Mouse (Mus musculus) embryo, embryonic 10 days (tissue): Measurements from ENCODE around the gene Prrx1.
A peak's percentile ranks its signal among the peaks of the same experiment; 100 is the strongest.

Source experiments
- DNase-seq: peaks from one replicate; pipeline ENCODE4 v3.0.0-alpha.2; 2015; ENCODE audit warnings: low spot score

The Prrx1 gene

DNA sequence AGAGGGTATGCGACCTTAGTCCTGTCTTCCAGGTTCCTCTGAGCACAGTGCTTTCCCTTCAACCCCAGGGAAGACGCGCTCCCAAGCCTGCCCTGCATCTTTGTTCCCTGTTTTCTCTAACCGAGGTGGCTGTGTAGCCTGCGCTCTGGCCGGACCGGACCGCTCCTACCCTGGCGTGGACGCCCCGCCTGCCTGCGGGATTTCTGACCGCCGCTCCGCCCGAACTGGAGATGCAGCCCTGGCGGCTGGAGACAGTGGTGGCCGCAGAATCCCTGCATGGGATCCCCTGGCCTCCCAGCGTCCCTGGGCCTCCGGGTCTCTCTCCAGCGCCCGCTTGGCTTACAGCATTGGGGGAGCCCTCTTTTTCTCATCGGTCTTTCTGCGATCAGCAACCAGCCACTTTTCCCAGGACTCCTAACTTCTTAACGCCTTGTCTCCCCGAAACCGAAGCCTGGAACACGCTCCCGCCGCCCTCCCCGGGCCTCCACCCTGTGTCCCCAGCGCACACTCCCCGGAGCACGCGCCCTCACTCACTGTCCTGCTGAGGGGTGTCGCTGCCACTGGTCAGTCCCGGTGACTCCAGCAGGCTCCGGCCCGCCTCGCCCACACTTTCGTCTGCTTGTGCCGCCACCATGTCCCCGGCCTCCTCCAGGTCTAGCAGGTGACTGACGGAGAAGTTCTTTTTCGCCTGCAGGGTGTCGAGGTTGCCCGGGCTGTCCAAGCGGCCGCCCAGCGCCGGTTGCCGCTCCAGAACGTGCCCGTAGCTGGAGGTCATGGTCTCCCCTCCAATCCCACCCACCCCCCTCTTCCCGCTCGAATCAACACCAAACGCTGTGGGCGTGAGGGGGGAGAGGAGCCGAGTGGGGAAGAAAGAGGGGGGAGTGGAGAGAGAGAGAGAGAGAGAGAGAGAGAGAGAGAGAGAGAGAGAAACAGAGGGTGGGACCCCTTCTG lies 1.4 kb downstream of the Prrx1 start:
- DNase-seq = peak; percentile 65

DNA sequence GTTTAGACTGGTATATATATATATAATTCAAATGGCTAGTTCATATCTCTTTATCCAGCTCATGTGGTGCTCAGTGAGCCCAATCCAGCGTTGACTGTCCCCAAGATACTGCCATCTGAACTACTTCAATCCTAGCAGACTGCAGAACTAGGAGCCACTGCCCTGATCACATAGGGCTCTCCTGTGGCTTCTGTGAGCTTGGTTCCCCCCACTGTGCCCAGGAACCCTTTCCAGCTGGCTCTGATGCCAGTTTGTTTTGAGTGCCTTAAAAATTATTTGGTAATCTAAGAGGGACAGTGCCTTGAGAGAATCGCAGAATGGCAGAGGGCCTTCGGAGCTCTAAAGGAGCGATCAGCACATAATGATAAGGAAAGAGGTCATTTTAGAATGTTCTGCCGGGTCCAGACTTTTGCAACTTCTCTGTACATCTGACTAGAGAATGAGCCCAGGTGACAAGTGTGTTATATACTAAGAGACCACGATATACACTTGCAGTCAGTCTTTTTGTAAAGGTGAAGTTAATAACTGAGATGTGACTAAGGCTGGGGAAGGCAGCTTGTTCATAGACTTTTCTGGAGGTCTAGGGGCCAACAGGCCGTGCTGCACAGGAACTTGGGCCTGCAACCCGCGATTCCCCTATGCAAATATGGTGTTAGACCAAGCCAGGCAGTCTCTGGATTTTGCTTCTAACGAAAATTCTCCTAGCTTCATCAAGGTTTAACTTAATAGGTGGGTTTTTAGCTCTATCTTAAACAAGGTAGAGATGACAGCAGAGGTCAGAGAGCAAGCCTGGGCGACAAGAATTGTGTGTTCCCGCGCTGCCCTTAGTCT lies 2.3 kb downstream of the Prrx1 start:
- DNase-seq = peak; percentile 25

DNA sequence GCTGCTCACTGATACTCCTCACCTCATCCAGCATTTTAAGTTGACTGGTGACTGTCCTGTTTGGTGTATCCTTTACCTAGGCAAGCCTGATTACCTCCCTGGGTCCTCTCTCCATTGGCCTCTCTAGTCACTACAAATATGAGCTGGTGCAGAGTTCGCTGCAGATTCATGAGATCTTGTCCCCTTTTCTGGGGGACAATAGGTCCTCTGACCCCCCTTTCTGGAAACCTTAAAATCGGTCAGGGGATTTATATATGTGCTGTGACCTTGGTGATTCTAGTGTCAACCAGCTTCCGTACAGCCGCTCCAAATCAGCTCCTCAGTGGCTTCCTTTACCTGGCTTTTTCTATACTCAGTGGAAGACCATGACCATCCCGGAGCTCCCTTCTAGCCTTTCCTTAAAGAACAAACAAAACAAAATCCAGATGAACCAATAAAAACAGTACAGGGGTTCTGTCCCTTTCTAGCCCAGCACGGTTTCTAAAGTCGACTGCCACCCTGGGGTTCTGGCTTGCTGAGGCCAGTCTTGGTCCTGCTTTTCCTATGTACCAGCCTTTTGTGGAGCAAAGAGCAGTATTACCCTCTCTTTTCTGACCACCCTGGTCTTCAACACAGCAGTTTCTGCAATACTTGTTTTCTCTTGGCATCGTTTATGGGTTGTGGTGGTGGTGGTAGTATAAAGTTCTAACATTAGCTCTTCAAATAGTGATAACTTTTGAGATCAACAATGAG lies 3.3 kb downstream of the Prrx1 start:
- DNase-seq = no peak

DNA sequence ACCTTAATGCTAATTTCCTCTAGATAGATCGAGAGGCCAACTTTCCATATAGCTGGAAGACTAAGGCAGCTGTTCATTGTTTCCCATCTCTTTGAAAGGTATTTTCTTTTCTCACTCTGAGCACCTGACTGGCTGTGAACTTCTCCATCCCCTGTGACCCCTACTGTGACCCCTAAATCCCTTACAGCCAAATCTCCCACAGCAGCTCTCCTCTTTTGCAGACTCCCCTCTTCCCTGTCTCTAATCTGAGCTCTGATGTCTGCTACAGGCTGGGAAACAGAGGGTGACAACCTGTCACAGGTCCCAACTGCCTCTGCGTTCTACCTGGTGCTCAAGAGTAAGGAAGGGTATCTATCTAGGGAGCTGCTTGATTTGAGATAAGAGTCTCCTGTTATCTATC lies 4.0 kb downstream of the Prrx1 start:
- peak; percentile 31 for DNase-seq

DNA sequence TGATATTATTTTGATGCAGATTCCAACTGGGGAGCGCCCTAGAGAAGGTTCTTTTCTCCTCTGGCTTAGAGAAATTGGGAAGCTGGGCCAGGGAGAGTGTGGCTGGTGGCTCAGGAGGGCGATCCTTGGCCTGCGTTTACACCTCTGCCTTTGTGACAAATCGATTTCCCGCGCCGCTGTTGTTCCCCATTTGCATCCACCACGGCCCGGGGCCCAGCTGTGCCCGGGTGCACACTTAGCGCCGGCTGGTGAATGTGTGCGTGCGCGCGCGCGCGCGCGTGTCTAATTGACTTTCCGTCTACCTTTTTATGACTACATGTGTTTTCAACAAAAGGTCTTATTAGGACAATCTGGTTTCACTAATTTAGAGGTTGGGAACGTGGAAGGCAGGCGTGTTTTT lies 4.9 kb downstream of the Prrx1 start:
- peak; percentile 69 for DNase-seq

DNA sequence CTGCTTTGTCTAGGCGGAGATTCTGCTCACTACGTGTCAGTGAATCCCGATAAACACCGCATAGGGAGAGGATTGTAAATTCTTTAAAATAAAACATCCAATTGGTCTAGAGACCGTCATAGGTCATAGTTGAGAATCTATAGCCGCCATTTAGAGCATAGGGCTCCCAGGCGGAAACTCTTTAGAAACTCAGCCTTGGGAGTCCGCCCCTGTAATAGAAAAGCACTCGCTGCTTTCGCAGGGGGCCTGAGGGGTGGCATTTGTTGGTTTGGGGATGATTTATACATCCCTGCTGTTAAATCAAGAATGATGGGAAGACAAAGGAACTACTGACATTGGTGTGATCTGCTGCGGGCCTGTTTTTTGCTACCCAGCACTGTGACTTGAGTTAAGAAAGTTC lies 5.8 kb downstream of the Prrx1 start:
- DNase-seq = peak; percentile 24

DNA sequence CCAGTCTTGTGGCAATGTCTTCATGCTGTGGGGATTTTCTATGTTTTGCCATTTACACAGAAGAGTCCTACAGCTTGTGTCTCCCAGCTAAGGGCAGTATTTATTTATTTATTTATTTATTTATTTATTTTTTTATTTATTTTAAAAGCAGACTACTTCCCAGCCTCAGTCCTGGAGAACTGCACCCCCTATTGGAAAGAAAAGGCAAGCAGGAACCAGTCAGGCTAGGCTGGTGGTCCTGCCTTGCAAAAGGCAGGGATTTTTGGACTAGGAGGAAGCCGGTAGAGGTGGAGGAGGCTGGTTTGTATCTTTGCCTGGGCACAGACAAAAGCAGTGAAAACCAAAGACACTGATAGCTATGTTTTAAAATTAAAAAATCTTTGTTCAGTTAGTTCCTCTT lies 7.6 kb downstream of the Prrx1 start:
- DNase-seq = peak; percentile 37

DNA sequence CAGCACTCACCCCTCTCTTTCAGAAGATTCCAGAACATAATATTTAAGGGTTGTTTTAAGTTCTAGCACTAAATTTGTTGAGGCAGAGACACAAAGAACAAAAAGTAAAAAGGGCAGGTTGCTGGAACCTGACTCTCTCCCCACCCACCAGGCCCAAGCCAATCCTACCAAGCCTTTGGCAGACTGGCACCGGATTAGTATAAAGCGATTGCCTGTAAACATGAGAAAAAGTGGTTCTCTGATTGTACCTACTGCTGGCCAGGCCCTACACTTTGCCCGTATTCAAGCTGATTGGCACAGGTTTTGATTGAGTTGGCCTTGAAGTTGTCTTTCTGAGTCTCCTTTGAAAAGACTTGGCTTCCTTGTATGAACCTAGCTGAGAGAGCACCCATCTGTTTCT lies 8.7 kb downstream of the Prrx1 start:
- no peak for DNase-seq

DNA sequence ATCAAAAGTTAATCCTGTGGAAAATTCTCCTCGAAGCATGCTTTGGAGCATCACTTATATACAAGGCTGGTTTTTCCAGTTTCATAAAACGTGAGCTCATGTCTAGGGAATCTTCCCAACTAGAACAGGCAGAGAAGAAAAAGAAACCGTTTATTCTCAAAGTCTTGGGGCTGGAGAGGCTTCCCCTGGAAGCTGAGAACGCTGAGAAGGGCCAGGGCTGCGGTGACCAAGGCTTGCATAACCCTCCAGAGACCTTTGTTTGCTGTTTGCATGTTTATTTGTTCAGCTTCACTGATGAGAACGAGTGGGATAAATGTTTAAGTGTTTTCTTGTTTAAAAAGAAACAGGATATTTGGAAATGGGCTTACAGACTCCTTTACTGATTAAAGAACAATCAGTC lies 11.2 kb downstream of the Prrx1 start:
- no peak for DNase-seq

DNA sequence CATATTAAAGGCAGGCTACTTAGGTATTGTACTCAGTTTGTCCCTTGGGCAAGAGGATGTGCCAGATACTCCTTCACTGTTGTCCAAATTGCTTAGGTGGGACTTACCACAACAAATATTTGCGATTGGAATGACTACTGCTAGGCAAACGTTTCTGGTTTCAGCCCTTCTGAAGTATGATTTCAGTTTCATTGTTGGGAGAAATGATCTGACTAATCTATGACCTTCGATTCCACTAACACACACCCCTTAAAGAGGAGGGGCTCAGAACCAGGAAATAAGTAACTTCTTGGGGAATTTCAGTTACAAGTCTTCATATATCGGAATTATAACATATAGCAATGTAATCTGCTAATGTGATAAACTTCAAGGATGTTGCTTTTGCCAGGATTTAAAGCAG lies 20.4 kb downstream of the Prrx1 start:
- DNase-seq = no peak

DNA sequence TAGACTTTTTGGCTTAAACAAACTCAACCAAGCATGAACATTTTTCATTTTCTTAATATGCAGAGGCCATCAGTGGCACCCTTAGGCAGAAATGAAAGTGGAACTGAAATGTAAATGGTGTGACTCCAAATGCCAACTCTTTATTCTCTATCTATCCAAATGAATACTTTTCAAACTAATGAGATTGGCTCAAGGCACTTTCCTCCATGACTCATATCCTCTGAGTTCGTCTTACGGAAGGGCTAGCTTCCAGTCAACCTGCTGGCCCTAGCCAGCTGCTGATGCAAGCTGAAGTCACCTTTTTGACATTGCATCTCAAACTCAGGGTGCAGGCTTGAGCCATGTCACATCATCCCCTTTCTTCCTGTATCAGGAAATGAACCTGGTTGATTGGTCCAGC lies 21.6 kb downstream of the Prrx1 start:
- no peak for DNase-seq

DNA sequence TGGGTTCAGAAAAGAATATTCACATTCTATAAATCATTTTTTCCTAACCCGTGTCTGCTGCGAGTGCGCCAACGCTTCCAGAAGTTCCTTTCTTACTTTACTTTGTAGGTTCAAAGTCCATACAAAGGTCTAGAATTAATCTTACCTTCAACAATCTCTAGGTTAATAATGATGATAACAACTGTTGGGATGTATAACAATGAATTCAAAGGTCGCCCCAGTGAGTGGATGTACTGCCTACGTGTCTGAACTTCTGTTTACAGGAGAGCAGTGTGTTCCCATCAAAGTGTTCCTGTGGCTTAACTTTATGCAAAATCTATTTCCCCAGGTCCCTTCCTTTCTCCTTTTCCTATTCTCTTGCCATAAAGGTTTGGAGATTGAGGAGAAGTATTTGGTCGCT lies 24.4 kb downstream of the Prrx1 start:
- no peak for DNase-seq

DNA sequence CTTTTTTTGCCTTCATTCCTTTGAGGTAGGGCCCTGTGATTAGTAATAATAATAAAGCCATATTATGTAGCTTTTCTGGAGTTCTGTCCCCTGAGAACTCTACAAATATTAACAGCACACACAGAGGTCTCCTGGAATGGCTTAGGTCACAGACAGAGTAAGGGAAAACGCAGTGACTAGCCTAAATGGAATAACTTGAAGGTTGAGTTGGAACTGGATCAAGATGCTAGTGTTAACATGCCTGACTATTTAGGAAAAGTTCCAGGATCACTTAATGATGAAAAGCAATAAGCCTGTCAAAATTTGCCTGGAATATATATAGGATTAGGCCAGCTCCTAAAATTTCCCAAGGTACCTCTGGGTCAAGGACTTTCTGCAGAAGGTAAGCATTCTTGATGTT lies 28.0 kb downstream of the Prrx1 start:
- no peak for DNase-seq

DNA sequence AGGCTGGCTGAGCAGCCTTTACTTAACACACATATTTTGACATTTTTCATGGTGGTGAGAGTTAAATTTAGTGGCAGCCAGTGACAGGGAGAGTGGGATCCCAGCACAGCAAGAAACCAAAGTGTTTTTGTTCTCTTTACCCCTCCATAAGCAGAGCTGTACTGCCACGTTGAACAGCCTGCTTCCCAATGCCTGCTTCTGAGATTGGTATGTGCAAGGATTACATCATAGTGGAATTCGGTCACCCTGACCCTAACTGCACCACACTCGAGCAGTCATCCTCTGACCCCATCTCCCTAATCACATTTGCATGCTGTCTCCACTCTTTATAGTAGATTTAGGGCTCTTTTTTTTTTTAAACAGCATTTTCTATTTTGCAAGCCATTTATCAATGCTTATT lies 28.4 kb downstream of the Prrx1 start:
- DNase-seq = peak; percentile 45

DNA sequence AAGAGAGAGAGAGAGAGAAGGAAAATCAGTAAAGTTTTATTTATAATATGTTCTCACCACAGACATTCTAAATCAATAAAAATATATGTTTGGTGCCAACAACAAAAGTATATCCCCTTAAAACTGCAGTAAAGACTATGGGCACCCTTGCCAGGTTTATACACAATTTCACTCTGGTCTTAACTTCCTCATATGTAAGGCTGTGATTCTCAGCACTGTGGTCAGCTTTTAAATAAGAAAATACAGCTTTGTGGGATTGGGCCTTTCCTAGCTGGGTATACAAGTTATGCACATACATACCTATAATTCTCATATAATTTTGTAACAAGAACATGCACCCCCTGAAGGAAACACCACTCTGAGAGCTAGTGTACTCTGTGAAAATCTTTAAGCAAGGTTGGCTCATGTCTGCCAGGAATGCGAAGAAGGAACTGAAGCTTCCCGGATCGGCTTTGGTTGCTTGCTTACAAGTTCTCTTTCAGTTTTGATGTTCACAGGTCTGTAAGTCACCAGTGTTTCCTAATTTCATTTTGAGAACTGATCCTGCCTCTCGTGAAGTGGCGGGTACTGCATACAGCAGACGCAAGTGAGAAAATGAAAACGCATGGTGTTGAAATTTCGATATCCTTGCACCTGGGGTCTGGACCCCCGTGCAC lies 29.4 kb downstream of the Prrx1 start:
- no peak for DNase-seq

DNA sequence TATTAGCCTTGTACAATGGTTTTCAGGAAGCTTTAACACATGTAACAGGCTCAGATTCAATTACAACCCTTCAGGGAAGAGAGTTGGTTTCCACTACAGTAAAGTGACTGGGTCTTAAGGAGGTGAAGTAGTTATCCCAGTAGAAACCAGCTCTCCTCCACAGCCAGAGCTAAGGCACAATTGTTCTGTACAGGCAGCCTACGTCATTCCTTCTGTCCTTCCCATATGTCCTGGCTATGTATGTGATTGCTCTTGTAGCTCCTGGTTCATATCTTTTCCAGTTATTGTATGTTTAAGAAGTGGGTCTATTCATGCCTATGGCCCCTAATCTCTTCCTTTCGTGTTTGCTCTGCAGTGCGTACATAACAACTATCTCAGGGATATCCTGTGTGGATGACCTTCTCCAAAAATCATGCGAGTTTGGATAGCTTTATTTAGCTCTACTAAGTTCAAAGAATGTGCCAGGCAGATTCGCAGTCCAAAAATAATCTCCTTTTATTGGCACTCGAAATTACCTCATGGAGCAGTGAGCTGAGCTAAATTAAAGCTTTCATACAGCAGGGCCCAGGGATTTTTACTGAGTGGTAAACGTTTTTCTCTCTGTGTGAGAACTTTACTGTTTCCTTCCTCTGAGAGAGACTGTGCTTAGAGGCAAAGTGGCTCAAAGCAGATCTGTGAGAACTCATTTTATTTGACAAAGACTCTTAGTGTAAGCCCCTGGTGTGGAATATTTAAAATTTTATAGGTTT lies 31.9 kb downstream of the Prrx1 start:
- DNase-seq = no peak

DNA sequence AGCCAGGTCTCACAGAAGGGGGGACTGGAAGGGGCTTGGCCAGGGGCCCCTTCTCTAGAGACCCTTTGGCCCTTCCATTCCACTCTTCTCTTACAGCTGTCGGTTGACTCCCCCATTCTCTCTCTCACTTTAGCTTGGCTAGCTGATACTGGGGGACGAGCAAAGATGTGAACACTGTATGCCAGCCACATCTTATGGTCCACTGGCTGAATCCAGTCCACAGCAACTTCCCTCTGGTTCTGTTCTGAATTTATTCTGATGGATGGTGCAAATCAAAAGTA lies 32.7 kb downstream of the Prrx1 start:
- no peak for DNase-seq

DNA sequence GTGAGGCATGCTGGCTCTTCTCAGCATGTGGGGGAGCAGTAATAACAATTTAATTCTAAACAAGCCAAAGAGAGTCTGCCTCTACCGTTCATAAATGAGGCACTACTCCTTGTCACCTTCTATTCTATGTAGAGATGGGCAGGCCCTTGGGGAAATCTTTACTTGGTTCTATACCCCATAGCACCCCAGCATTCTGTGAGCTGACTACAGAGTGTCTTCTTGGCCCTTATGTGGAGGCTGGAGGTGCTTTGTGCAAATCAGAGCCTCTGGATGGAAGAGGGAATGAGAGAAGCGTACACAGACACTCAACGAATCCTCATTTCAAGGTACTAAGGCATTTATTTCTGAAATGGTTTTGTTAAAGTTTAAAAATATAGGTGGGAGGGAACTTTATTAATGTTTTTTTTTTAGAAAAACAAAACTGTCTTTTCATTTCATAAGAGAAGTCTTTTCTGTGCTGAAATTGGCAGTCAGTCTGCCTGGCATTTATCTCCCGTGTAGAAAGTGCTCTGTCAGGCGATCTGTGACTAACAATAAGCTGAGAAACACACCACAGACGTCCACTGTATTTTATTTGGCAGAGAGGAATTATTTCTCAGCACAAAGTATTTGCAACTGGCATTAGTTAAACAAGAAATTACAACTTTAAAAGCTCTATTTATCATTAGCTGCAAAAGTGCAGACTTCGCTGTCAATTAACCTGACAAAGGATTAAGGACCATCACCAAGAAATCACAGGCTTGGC lies 33.2 kb downstream of the Prrx1 start:
- DNase-seq = no peak

DNA sequence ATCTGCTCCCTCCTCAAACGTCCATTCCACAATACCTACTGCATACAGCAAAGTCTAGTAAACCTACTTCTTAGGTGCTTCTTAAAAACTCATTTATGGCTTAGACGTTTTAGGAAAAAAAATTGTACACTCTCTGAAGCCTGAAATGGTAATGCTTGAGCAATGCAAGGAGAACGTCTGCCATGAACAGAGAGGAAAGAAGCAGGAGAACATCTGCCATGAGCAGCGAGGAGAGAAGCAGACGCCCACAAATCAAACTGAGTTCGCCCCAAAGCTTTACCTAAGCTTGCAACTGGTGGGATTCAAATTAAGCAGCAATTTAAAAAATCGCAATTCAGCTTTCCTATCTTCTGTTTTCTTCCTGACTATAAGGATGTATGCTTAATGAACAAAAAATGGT lies 36.4 kb downstream of the Prrx1 start:
- DNase-seq = no peak

DNA sequence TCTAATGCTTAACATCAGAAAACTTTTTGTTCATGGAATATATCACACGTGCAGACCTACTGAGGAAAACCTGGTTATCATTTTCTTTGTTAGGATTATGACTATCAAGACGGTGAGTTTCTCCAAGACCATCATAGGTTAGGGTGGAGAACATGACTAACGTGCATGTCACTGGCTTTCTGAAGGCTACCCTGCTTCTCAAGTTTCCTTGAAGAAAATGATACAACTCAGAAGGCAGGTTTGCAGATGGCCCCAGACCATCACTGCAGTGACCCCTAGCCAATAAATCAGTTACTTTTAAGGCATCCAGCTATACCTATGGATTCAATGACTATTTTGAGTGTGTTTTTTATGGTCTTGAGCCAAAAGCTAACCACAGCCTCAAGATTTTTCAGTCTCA lies 38.6 kb downstream of the Prrx1 start:
- DNase-seq = no peak

DNA sequence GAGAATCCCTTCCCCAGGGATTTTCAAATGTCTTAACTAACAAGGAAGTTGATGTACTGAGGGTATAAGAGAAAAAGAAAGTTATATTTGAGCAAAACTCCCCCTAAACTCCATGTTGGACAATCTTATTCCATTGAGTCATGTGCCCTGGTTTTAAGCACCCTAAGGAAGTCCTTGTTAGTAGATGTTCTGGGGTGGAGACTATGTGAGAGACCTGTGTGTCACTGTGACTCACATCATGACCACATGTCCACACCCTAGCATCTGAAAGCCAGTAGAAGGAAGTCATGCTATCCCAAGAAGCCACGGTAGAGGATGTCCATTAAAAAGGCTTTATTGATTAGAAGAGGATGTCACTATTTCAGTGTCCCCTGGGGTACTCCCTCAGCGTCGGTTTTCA lies 40.4 kb downstream of the Prrx1 start:
- no peak for DNase-seq
